Mouse (Mus musculus) lung, postnatal 0 days (tissue): ENCODE measurements at regions not wholly inside any gene's neighbourhood (a gene's known extent, or its start where the extent isn't known, plus 50 kb on each side); places are given as distances from the start of the nearest gene placed in this dataset.

ENCODE experiments used
- CTCF ChIP-seq: IDR thresholded peaks from 2 replicates; pipeline ENCODE4 v1.5.1; 2016; ENCODE audit warnings: antibody characterized with exemption, mild to moderate bottlenecking
- EP300 ChIP-seq: IDR thresholded peaks from 2 replicates; pipeline ENCODE4 v1.6.1; 2016; ENCODE audit warnings: antibody characterized with exemption, mild to moderate bottlenecking, control low read depth

DNA sequence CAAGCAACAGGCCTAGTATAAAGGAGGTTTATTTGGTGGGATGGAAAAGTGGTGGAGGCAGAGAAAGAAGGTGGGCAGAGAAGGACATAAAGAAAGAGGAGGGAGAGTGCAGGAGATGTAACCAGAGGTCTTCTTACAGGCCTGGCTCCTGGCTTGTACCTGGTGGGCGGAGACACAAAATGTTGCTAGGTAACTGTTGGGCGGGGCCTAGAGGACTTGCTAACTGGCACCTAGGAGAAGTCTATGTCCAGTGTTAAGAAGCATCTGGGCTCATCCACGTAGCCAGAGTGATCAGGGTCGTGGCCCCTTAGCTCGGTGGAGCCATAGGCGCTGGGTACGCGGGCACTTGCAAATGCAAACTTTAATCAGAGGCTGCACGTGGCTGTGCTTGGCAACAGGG, 52.0 kb upstream of the Lrp8 start:
- TF ChIP-seq CTCF = no peak
- no peak for TF ChIP-seq EP300
